7 mouse cellular contexts compared by ENCODE assay signal in genomic region chrX:51206432-51206831, GRCm38 (mm10). TPM values are rescaled to one million over a fixed set of nuclear protein-coding genes. Genes with fewer than 3 reads are reported as not detected.
DNase-seq lines count a peak whose midpoint lies in the region; ATAC-seq lines count a peak whose summit lies in the region.

Gene Mbnl3 (minus strand): TSS chrX:51206532.

- H3K36me3 ChIP-seq in forebrain, embryonic 11.5 days (ENCODE audit: control insufficient read depth, insufficient read depth, low read length): no peaks in the 10 kb centered on the region
- no peaks in the 10 kb centered on the region for H3K36me3 ChIP-seq in liver, embryonic 13.5 days

- peak within 1 kb of the TSS; percentile 64 for H3K9ac ChIP-seq in forebrain, embryonic 11.5 days (ENCODE audit: low read length)
- peak within 1 kb of the TSS; percentile 74 for H3K9ac ChIP-seq in liver, embryonic 13.5 days

- peak within 1 kb of the TSS; percentile 63 for H3K4me2 ChIP-seq in forebrain, embryonic 11.5 days (ENCODE audit: low read depth, low read length, severe bottlenecking)
- H3K4me2 ChIP-seq in liver, embryonic 13.5 days: peak within 1 kb of the TSS; percentile 80

- 38% methylated on average over 11 of the region's 11 CpGs for WGBS in forebrain, embryonic 11.5 days
- WGBS in liver, embryonic 13.5 days (ENCODE audit: insufficient replicate concordance): 40% methylated on average over 11 of the region's 11 CpGs

- peaks cover 3% of the 10 kb centered on the region; the same call in 1 of the 2 replicates for H3K27me3 ChIP-seq in forebrain, embryonic 11.5 days (ENCODE audit: control insufficient read depth, insufficient read depth, low read length)
- peaks cover 18% of the 10 kb centered on the region for H3K27me3 ChIP-seq in liver, embryonic 13.5 days

- H3K9me3 ChIP-seq in forebrain, embryonic 11.5 days (ENCODE audit: control insufficient read depth, low read length): no peaks in the 10 kb centered on the region
- no peaks in the 10 kb centered on the region for H3K9me3 ChIP-seq in liver, embryonic 13.5 days (replicated peaks)

- H3K4me3 ChIP-seq in forebrain, embryonic 11.5 days (ENCODE audit: low read depth, low read length): peak within 1 kb of the TSS; percentile 48
- peak within 1 kb of the TSS; percentile 67 for H3K4me3 ChIP-seq in liver, embryonic 13.5 days (replicated peaks)

- no peaks in the 10 kb centered on the region for H3K4me1 ChIP-seq in forebrain, embryonic 11.5 days (replicated peaks; ENCODE audit: control insufficient read depth, insufficient read depth, low read length)
- H3K4me1 ChIP-seq in liver, embryonic 13.5 days (replicated peaks): peaks cover 9% of the 10 kb centered on the region; the same call in 1 of the 2 replicates

- DNase-seq in thymus, postnatal 0 days (ENCODE audit: low spot score): no peak
- DNase-seq in thymus, postnatal 25 days: no peak
- no peak for DNase-seq in forebrain, embryonic 11.5 days (ENCODE audit: low spot score)
- DNase-seq in liver, embryonic 13.5 days: no peak
- no peak for DNase-seq in gastrocnemius, adult 18-20 months (ENCODE audit: low spot score)
- no peak for DNase-seq in kidney, postnatal 4 days

- no peak for ATAC-seq in forebrain, embryonic 11.5 days (replicated peaks; ENCODE audit: low FRiP score)
- ATAC-seq in liver, embryonic 13.5 days (ENCODE audit: low read depth): no peak
- no peak for ATAC-seq in frontal cortex, adult (ENCODE audit: low TSS enrichment)

- H3K27ac ChIP-seq in forebrain, embryonic 11.5 days (ENCODE audit: low read depth, low read length): no peak within 1 kb of the TSS
- H3K27ac ChIP-seq in liver, embryonic 13.5 days: peak within 1 kb of the TSS; percentile 5; the same call in 1 of the 2 replicates

RNA-seq across cellular contexts. Expression of gene Mbnl3, which starts in this region (rescaled TPM):
- polyA plus RNA-seq in thymus, postnatal 0 days (2015; fragmentation: Nextera tagmentation; extraction: Ambion mirVana): 27.2 and 27.8 TPM in 2 replicates
- polyA plus RNA-seq in forebrain, embryonic 11.5 days (2014; fragmentation: Nextera tagmentation; extraction: Ambion mirVana): 6.9 and 7.2 TPM in 2 replicates
- polyA plus RNA-seq in liver, embryonic 13.5 days (2015; fragmentation: Nextera tagmentation; extraction: Ambion mirVana): 7.0 and 8.7 TPM in 2 replicates
- total RNA-seq in gastrocnemius, adult 18-20 months (2021): under 1 TPM; 0.09 to 0.27 TPM
